Mouse (Mus musculus) stomach, postnatal 0 days (tissue): ENCODE data around the gene Pgpep1.

Experiments
- CTCF ChIP-seq: IDR thresholded peaks from 2 replicates; pipeline ENCODE4 v1.5.1; 2016; ENCODE audit warnings: antibody characterized with exemption, low read depth, mild to moderate bottlenecking, moderate library complexity
- EP300 ChIP-seq: optimal IDR thresholded peaks from 2 replicates; pipeline ENCODE3; 2016; ENCODE audit warnings: antibody characterized with exemption

- no peak for TF ChIP-seq CTCF
- TF ChIP-seq EP300: no peak
Observed at GRCm38 (mm10) chr8:70689892-70690390, 29.8 kb upstream of the Pgpep1 start.
